Mouse (Mus musculus): ENCODE results near the gene Cbln4. TPM values are rescaled to one million over a fixed set of nuclear protein-coding genes. Genes with fewer than 3 reads are reported as not detected.
A peak's percentile ranks its signal among the peaks of the same experiment; 100 is the strongest.

The Cbln4 gene
- 0.10 and 0.23 TPM in 2 replicates for polyA plus RNA-seq (2014; fragmentation: Nextera tagmentation; extraction: Ambion mirVana)

DNA sequence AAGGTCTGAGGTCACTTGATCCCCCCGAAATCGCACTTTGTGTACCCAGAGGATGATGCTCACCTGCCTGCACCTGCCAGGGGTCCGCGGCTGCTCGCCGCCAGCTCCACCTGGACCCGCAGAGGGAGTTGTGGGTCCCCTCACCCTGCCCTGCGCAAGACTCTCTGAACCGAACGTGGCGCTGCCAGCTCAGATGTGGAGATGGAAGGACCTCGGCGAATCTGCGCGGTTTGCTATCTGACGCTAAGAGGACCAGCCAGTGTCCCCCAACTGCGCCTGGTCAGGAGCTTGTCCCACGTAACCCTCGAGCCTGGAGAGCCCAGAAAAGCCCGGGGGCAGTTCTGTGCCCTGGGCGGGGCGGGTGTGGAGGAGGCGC, at the start of gene Cbln4:
TSS of gene Cbln4 (minus strand) at position 232 of the 376 bp plus-strand sequence.
- Histone ChIP-seq H3K4me1 (replicated peaks; ENCODE audit: control insufficient read depth, insufficient read depth, low read length) (no peaks in the 10 kb centered on the region), H3K27ac (ENCODE audit: low read depth, low read length) (no peak within 1 kb of the TSS), H3K9ac (ENCODE audit: low read depth, low read length) (no peak within 1 kb of the TSS), H3K27me3 (replicated peaks; ENCODE audit: control insufficient read depth, insufficient read depth, low read length) (peaks cover 32% of the 10 kb centered on the region), H3K4me2 (peak within 1 kb of the TSS; percentile 43), H3K36me3 (ENCODE audit: control insufficient read depth, insufficient read depth, low read length) (no peaks in the 10 kb centered on the region), H3K4me3 (ENCODE audit: low read depth, low read length) (peak within 1 kb of the TSS; percentile 17), H3K9me3 (ENCODE audit: control insufficient read depth, low read length) (peaks cover 3% of the 10 kb centered on the region; the same call in 1 of the 2 replicates)
- no peak for ATAC-seq (replicated peaks; ENCODE audit: low FRiP score)
- DNase-seq (ENCODE audit: low spot score) = no peak
- WGBS = 5% methylated on average over 23 of the region's 23 CpGs

DNA sequence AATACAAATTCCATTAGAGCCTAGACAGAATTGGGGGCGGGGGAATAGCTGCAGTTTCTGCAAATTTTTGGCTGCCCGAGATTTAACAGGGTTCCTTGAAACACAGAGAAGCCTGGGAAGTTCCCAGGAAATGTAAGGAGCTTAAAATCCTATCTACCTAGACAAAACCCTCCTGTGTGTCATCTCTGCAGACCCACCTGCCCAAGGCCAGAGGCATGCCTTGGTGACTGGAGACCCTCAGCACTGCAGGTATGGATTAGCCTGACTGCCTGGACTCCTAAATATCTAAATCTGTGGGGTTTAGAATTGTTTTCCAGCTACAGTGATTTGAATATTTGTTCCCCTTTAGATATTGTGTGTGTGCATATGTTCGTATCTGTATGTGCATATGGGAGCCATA, 35.3 kb upstream of the Cbln4 start:
- Histone ChIP-seq H3K9me3 (ENCODE audit: control insufficient read depth, low read length) (no peaks in the 10 kb centered on the region), H3K27me3 (replicated peaks; ENCODE audit: control insufficient read depth, insufficient read depth, low read length) (no peaks in the 10 kb centered on the region), H3K4me3 (ENCODE audit: low read depth, low read length) (no peak overlapping the region), H3K4me2 (no peak overlapping the region), H3K9ac (ENCODE audit: low read depth, low read length) (no peak overlapping the region), H3K4me1 (replicated peaks; ENCODE audit: control insufficient read depth, insufficient read depth, low read length) (no peaks in the 10 kb centered on the region), H3K36me3 (ENCODE audit: control insufficient read depth, insufficient read depth, low read length) (no peaks in the 10 kb centered on the region), H3K27ac (ENCODE audit: low read depth, low read length) (no peak overlapping the region)
- DNase-seq (ENCODE audit: low spot score) = no peak
- no peak for ATAC-seq (replicated peaks; ENCODE audit: low FRiP score)
- 65% methylated on average over 3 of the region's 3 CpGs for WGBS

GRCm38 (mm10) chr2:172076295-172076694, 33.0 kb upstream of the Cbln4 start:
- H3K4me2 ChIP-seq = no peak overlapping the region
- DNase-seq (ENCODE audit: low spot score) = no peak
- H3K4me3 ChIP-seq (ENCODE audit: low read depth, low read length) = no peak overlapping the region
- H3K27me3 ChIP-seq (replicated peaks; ENCODE audit: control insufficient read depth, insufficient read depth, low read length) = no peaks in the 10 kb centered on the region
- H3K27ac ChIP-seq (ENCODE audit: low read depth, low read length) = no peak overlapping the region
- H3K4me1 ChIP-seq (replicated peaks; ENCODE audit: control insufficient read depth, insufficient read depth, low read length) = no peaks in the 10 kb centered on the region
- H3K9me3 ChIP-seq (ENCODE audit: control insufficient read depth, low read length) = no peaks in the 10 kb centered on the region
- H3K36me3 ChIP-seq (ENCODE audit: control insufficient read depth, insufficient read depth, low read length) = no peaks in the 10 kb centered on the region
- no peak overlapping the region for H3K9ac ChIP-seq (ENCODE audit: low read depth, low read length)
- no peak for ATAC-seq (replicated peaks; ENCODE audit: low FRiP score)
- WGBS = 74% methylated on average over 5 of the region's 5 CpGs

DNA sequence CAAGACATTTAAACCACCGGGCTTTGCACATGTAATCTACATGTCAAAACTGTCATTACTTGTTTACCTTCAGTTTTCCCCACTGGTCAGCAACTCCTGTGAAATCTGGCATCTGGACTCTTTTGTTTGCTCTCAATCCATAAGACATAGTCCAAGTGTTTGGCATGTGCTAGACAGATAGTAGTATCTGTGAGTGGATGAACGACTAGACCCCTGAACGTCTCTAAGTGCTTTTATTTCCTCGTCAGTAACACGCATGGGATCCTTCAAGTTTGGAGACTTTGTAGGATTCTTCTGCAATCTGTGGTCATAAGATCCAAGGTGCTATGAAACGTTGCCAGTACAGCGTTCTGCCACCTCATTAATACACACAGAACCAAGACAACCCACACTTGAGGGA, 19.6 kb upstream of the Cbln4 start:
- Histone ChIP-seq H3K27ac (ENCODE audit: low read depth, low read length) (no peak overlapping the region), H3K27me3 (replicated peaks; ENCODE audit: control insufficient read depth, insufficient read depth, low read length) (no peaks in the 10 kb centered on the region), H3K9me3 (ENCODE audit: control insufficient read depth, low read length) (no peaks in the 10 kb centered on the region; the same call in 1 of the 2 replicates), H3K4me1 (replicated peaks; ENCODE audit: control insufficient read depth, insufficient read depth, low read length) (no peaks in the 10 kb centered on the region), H3K4me2 (no peak overlapping the region), H3K9ac (ENCODE audit: low read depth, low read length) (no peak overlapping the region), H3K4me3 (ENCODE audit: low read depth, low read length) (no peak overlapping the region), H3K36me3 (ENCODE audit: control insufficient read depth, insufficient read depth, low read length) (no peaks in the 10 kb centered on the region)
- DNase-seq (ENCODE audit: low spot score) (no peak), ATAC-seq (replicated peaks; ENCODE audit: low FRiP score) (no peak)
- 76% methylated on average over 7 of the region's 7 CpGs for WGBS

DNA sequence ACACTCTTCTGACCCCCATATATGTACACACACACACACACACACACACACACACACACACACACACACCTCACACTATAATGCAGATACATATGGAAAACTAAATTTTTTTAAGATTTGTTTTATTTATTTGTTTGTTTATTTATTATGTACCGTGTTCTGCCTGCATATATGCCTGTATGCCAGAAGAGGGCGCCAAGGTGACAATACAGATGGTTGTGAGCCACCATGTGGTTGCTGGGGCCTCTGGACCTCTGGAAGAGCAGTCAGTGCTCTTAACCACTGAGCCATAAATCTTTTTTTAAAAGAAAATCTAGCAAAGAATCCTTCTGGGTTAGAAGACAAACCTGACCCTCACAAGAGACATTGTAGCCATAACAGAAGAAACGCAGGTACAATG, 16.5 kb upstream of the Cbln4 start:
- no peaks in the 10 kb centered on the region for H3K36me3 ChIP-seq (ENCODE audit: control insufficient read depth, insufficient read depth, low read length)
- H3K4me1 ChIP-seq (replicated peaks; ENCODE audit: control insufficient read depth, insufficient read depth, low read length) = no peaks in the 10 kb centered on the region
- no peak overlapping the region for H3K4me2 ChIP-seq
- no peak overlapping the region for H3K27ac ChIP-seq (ENCODE audit: low read depth, low read length)
- H3K4me3 ChIP-seq (ENCODE audit: low read depth, low read length) = no peak overlapping the region
- no peak for DNase-seq (ENCODE audit: low spot score)
- no peaks in the 10 kb centered on the region for H3K27me3 ChIP-seq (replicated peaks; ENCODE audit: control insufficient read depth, insufficient read depth, low read length)
- no peaks in the 10 kb centered on the region; the same call in none of the 2 replicates for H3K9me3 ChIP-seq (ENCODE audit: control insufficient read depth, low read length)
- H3K9ac ChIP-seq (ENCODE audit: low read depth, low read length) = no peak overlapping the region
- WGBS = 44% methylated on average over 3 of the region's 3 CpGs
- no peak for ATAC-seq (replicated peaks; ENCODE audit: low FRiP score)

GRCm38 (mm10) chr2:172058936-172059665, 15.8 kb upstream of the Cbln4 start:
- WGBS = 69% methylated on average over 7 of the region's 7 CpGs
- Histone ChIP-seq H3K27ac (ENCODE audit: low read depth, low read length) (no peak overlapping the region), H3K4me2 (no peak overlapping the region), H3K36me3 (ENCODE audit: control insufficient read depth, insufficient read depth, low read length) (no peaks in the 10 kb centered on the region), H3K27me3 (replicated peaks; ENCODE audit: control insufficient read depth, insufficient read depth, low read length) (no peaks in the 10 kb centered on the region), H3K4me3 (ENCODE audit: low read depth, low read length) (no peak overlapping the region), H3K4me1 (replicated peaks; ENCODE audit: control insufficient read depth, insufficient read depth, low read length) (no peaks in the 10 kb centered on the region), H3K9ac (ENCODE audit: low read depth, low read length) (no peak overlapping the region), H3K9me3 (ENCODE audit: control insufficient read depth, low read length) (no peaks in the 10 kb centered on the region; the same call in none of the 2 replicates)
- ATAC-seq (replicated peaks; ENCODE audit: low FRiP score) = no peak
- DNase-seq (ENCODE audit: low spot score) = no peak

- Histone ChIP-seq H3K27me3 (replicated peaks; ENCODE audit: control insufficient read depth, insufficient read depth, low read length) (peaks cover 32% of the 10 kb centered on the region), H3K4me3 (ENCODE audit: low read depth, low read length) (no peak overlapping the region), H3K36me3 (ENCODE audit: control insufficient read depth, insufficient read depth, low read length) (no peaks in the 10 kb centered on the region), H3K9ac (ENCODE audit: low read depth, low read length) (no peak overlapping the region), H3K4me1 (replicated peaks; ENCODE audit: control insufficient read depth, insufficient read depth, low read length) (no peaks in the 10 kb centered on the region), H3K4me2 (no peak overlapping the region), H3K27ac (ENCODE audit: low read depth, low read length) (no peak overlapping the region), H3K9me3 (ENCODE audit: control insufficient read depth, low read length) (peaks cover 3% of the 10 kb centered on the region)
- ATAC-seq (replicated peaks; ENCODE audit: low FRiP score) (no peak), DNase-seq (ENCODE audit: low spot score) (no peak)
- 33% methylated on average over 7 of the region's 7 CpGs for WGBS
These were observed 2.7 kb upstream of the Cbln4 start for GRCm38 (mm10) chr2:172046002-172046401.

DNA sequence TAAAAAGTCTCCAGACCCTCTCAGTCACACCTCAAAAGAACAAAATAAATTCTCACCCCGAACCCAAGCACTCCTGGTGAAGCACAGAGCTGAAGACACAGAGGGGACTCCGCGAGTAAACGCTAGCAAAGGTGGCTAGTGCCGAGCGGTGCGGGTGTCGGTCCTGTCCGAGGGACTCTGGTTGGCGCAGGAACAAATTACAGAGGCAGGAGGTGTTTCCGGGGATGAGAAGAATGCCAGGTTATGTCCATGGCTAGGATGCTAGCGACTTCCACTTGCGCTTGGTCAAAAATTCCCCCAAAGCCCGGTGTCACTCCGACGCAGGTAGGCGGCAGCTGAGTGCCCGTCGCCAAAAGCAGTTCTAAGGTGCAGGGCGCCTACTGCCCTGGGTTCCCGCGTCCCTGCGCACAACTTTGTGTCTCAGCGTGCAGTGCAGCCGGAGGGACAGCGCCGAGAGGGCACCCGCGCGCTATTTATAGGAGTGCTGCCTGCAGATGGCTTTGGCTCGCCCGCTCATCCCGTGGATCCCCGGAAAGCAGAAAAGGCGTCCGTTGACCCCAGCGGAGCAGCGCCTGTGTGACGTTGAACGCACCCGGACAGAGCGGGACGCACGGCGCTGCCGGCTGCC, 545 bp downstream of the Cbln4 start:
- peaks cover 32% of the 10 kb centered on the region for H3K27me3 ChIP-seq (replicated peaks; ENCODE audit: control insufficient read depth, insufficient read depth, low read length)

DNA sequence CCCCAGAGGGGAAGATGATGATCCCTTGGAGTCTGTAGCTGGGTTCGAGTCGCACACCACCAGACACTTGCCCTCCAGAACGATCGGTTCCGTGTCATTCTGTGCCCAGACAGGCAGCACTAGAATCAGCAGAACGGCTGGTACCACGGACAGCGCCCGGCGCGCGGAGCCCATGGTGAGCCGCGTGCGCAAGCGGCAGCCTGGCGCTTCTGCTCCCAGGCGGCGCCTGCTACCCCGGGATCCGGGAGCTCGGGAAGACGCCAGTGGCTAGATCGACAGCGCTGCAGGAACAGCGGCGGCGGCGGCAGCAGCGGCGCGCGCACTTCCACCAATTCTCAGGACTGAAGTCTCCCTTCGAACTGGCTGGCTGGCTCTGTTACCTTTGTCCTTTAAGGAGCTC, 1.1 kb downstream of the Cbln4 start:
- peak overlapping the region; percentile 43 for H3K4me2 ChIP-seq
- H3K36me3 ChIP-seq (ENCODE audit: control insufficient read depth, insufficient read depth, low read length) = no peaks in the 10 kb centered on the region
- no peak overlapping the region for H3K4me3 ChIP-seq (ENCODE audit: low read depth, low read length)
- no peak overlapping the region for H3K27ac ChIP-seq (ENCODE audit: low read depth, low read length)
- no peak overlapping the region for H3K9ac ChIP-seq (ENCODE audit: low read depth, low read length)
- DNase-seq (ENCODE audit: low spot score) = peak; percentile 81
- no peaks in the 10 kb centered on the region for H3K4me1 ChIP-seq (replicated peaks; ENCODE audit: control insufficient read depth, insufficient read depth, low read length)
- peak; percentile 65; the same call in 1 of the 2 replicates for ATAC-seq (replicated peaks; ENCODE audit: low FRiP score)
- no peaks in the 10 kb centered on the region for H3K9me3 ChIP-seq (ENCODE audit: control insufficient read depth, low read length)
- H3K27me3 ChIP-seq (replicated peaks; ENCODE audit: control insufficient read depth, insufficient read depth, low read length) = peaks cover 32% of the 10 kb centered on the region
- WGBS = under 1% methylated on average over 34 of the region's 34 CpGs

More for the DNA sequence above, 545 bp downstream of the Cbln4 start:
- Histone ChIP-seq H3K4me3 (ENCODE audit: low read depth, low read length) (peak overlapping the region; percentile 17), H3K4me1 (replicated peaks; ENCODE audit: control insufficient read depth, insufficient read depth, low read length) (no peaks in the 10 kb centered on the region), H3K36me3 (ENCODE audit: control insufficient read depth, insufficient read depth, low read length) (no peaks in the 10 kb centered on the region), H3K4me2 (peak overlapping the region; percentile 43), H3K27ac (ENCODE audit: low read depth, low read length) (no peak overlapping the region), H3K9ac (ENCODE audit: low read depth, low read length) (no peak overlapping the region), H3K9me3 (ENCODE audit: control insufficient read depth, low read length) (peaks cover 2% of the 10 kb centered on the region; the same call in 1 of the 2 replicates)
- DNase-seq (ENCODE audit: low spot score) (no peak), ATAC-seq (replicated peaks; ENCODE audit: low FRiP score) (no peak)
- WGBS = 3% methylated on average over 46 of the region's 46 CpGs
